Mouse (Mus musculus) liver, adult 2 months (tissue): ENCODE measurements at regions not wholly inside any gene's neighbourhood (a gene's known extent, or its start where the extent isn't known, plus 50 kb on each side); places are given as distances from the start of the nearest gene placed in this dataset.
A peak's percentile ranks its signal among the peaks of the same experiment; 100 is the strongest.

Experiments used
- DNase-seq: peaks from one replicate; pipeline ENCODE4 v3.0.0-alpha.2; 2011; ENCODE audit warnings: low read depth, low spot score; ENCODE audit errors: extremely low read depth
- H3K27ac ChIP-seq: fragments of 200-500 bp; replicated peaks from 2 replicates; pipeline ENCODE4 v1.5.1; 2012; ENCODE audit warnings: low read depth, mild to moderate bottlenecking, control low read depth, inconsistent platforms, low read length; ENCODE audit not compliant: insufficient read depth
- H3K27me3 ChIP-seq: fragments of 200-500 bp; 2 replicates; pipeline ENCODE4 v1.6.1; 2012; ENCODE audit warnings: mild to moderate bottlenecking, moderate library complexity, low read length, inconsistent platforms; ENCODE audit not compliant: control insufficient read depth, insufficient read depth
- H3K36me3 ChIP-seq: fragments of 200-500 bp; 2 replicates; pipeline ENCODE4 v1.6.1; 2012; ENCODE audit warnings: low read length, inconsistent platforms; ENCODE audit not compliant: control insufficient read depth, insufficient read depth
- H3K4me1 ChIP-seq: fragments of 200-500 bp; 2 replicates; pipeline ENCODE4 v1.6.1; 2011; ENCODE audit warnings: low read length; ENCODE audit not compliant: control insufficient read depth, insufficient read depth
- H3K4me3 ChIP-seq: fragments of 200-500 bp; 2 replicates; pipeline ENCODE4 v1.5.1; 2011; ENCODE audit warnings: low read depth, mild to moderate bottlenecking, control low read depth, low read length, moderate library complexity; ENCODE audit not compliant: insufficient read depth
- H3K79me2 ChIP-seq: fragments of 200-500 bp; 2 replicates; pipeline ENCODE4 v1.6.1; 2012; ENCODE audit warnings: inconsistent platforms, mild to moderate bottlenecking, low read length, moderate library complexity; ENCODE audit not compliant: control insufficient read depth, insufficient read depth
- H3K9ac ChIP-seq: fragments of 200-500 bp; 2 replicates; pipeline ENCODE4 v1.6.1; 2012; ENCODE audit warnings: low read depth, mild to moderate bottlenecking, control low read depth, inconsistent platforms, low read length
- CTCF ChIP-seq: fragments of 200-500 bp; IDR thresholded peaks from 2 replicates; pipeline ENCODE4 v1.5.1; 2011; ENCODE audit warnings: low read depth, low read length, control low read depth
- POLR2A ChIP-seq: fragments of 200-500 bp; IDR thresholded peaks from 2 replicates; pipeline ENCODE4 v1.6.1; 2011; ENCODE audit warnings: low read length, control low read depth; ENCODE audit not compliant: insufficient read depth; ENCODE audit errors: extremely low read depth
- WGBS: fragments of 180-500 bp; shearing (Covaris S2); methylation state at CpG from one replicate; pipeline ENCODE4 v1.1.7; 2018; 5-methylcytosine and 5-hydroxymethylcytosine counted together

DNA sequence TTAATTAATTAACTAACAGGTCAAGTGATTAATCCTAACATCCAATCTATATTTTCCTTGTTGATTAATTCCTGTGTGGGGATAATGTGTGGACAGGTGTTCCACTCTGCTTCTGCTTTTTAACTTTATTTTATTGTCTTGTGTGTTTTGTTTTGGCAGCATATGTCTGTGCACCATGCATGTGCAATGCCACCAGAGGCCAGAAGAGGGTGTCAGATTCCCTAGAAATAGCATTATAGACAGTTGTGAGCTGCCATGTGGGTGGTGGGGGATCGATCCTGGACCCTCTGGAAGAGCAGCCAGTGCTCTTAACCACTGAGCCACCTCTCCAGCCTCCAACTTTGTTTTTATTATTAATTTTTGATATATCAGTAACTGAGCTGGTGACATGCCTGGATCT, 65.6 kb downstream of the En1 start:
- Histone ChIP-seq H3K27me3 (0 out of 2 replicates have a peak, but pooled peaks cover 2% of the 10 kb centered on the region), H3K79me2 (no peaks in the 10 kb centered on the region), H3K4me3 (no peak overlapping the region), H3K27ac (no peak overlapping the region), H3K4me1 (no peaks in the 10 kb centered on the region), H3K9ac (no peak overlapping the region), H3K36me3 (no peaks in the 10 kb centered on the region)
- 74% methylated on average over 1 of the region's 1 CpGs for WGBS
- no peak for DNase-seq
- no peak for TF ChIP-seq POLR2A
- TF ChIP-seq CTCF: peak; percentile 26; the same call in 1 of the 2 replicates

DNA sequence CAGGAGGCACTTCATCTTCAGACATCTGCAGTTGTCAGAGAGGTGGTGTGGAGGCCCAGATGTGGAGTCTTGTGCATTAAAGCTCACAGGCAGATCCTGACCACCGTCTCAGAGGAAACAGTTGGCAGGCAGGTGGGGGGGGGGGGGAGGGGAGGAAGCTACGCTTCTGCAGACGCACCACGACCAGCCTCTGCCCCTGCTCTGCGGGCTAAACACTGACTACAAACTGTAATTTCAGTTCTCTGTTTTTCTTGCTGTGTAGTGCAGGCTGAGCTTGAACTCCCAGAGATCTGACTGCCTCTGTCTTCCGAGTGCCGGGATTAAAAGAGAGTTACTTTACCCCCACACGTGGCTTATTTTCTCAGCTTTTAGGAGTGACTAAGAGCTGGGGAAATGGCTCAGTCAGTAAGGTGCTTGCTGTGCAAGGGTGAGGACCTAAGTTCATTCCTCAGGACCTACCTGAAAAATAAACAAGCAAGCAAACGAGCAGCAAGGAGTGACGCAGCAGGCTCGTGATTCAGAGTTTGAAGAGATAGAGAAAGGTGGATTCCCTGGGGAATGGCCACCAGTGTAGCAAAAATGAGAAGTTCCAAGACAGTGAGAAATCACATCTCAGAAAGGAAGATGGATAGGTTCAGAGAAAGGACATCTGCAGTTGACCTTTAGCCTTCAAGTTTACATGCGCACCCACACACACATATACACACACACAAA, 81.5 kb downstream of the En1 start:
- Histone ChIP-seq H3K9ac (no peak overlapping the region), H3K4me3 (no peak overlapping the region), H3K79me2 (no peaks in the 10 kb centered on the region), H3K4me1 (no peaks in the 10 kb centered on the region), H3K27me3 (no peaks in the 10 kb centered on the region), H3K27ac (no peak overlapping the region), H3K36me3 (no peaks in the 10 kb centered on the region)
- 52% methylated on average over 12 of the region's 12 CpGs for WGBS
- TF ChIP-seq CTCF (no peak), POLR2A (no peak)
- DNase-seq: no peak

DNA sequence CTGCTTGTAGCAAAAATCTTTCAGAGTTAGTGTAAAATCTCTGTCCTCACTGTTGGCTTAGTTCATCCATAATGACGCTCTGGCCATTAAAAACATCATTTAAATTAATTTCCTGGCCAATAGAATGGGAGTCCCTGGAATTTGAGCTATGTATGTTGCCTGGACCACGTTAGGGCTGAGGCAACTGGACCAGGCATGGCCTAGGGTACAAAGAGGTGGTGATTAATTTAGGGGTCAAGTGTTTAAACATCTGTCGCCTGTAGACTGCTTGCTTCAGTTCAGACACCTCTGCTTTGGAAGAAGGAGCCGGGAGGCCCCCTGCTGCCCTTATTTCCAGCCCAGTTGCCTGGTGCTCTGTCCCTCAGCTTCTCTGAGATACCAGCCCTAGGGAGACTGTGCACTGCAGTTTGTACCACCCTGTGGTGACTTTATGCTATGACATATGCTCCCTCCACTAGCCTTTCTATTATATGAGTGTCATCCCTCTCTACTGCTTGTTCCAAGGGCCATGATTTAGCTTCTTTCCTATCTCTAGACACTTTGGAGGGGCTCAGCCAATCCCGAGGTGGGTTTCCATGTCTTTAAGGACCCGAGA, 83.5 kb downstream of the En1 start:
- Histone ChIP-seq H3K4me1 (no peaks in the 10 kb centered on the region), H3K9ac (no peak overlapping the region), H3K79me2 (no peaks in the 10 kb centered on the region), H3K4me3 (no peak overlapping the region), H3K27ac (no peak overlapping the region), H3K36me3 (no peaks in the 10 kb centered on the region), H3K27me3 (peaks cover 2% of the 10 kb centered on the region; the same call in 1 of the 2 replicates)
- TF ChIP-seq CTCF (peak; percentile 24; the same call in 1 of the 2 replicates), POLR2A (no peak)
- WGBS: 39% methylated on average over 6 of the region's 6 CpGs
- DNase-seq: peak; percentile 10

DNA sequence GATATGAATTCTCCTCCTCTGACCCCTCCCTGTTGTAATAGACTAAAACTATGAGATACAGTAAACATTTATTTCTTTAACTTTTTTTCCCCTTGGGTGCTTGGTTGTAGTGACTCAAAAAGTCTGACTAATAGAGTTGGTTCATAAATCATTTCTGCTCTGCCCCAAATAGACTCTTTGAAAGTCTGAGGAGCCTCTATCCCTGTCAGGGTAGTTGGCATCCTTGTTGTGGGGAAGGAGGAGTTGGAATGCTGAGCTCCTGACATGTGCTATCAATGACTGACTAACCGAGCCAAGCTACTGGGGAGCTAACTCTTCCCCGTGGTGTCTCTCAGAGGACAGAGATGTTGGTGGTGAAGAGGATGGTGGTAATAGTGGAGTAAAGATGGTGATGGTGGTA, 89.4 kb downstream of the En1 start:
- no peak overlapping the region for H3K4me3 ChIP-seq
- no peak overlapping the region for H3K27ac ChIP-seq
- TF ChIP-seq CTCF (no peak), POLR2A (no peak)
- H3K79me2 ChIP-seq: no peaks in the 10 kb centered on the region
- no peak overlapping the region for H3K9ac ChIP-seq
- no peaks in the 10 kb centered on the region for H3K36me3 ChIP-seq
- WGBS: 74% methylated on average over 2 of the region's 2 CpGs
- no peak for DNase-seq
- H3K4me1 ChIP-seq: no peaks in the 10 kb centered on the region
- H3K27me3 ChIP-seq: peaks cover 7% of the 10 kb centered on the region; the same call in 1 of the 2 replicates

DNA sequence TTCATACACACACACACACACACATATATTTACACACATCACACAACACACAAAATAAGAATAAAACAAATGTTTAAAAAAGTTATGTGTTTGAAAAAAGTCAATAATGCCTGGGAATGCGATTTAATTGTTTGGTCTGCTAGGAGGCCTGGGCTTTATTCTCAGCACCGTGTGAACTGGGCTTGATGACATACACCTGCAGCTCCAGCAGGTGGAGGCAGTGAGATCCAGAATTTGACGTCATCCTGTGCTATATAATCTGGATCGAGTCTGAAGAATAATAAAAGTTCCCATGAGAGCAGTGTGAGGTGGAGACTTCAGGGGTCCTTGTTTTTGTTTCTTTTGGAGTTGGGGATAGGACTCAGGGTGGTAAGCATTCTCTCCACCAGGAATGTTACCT, 96.0 kb downstream of the En1 start:
- 0 out of 2 replicates have a peak, but pooled peaks cover 5% of the 10 kb centered on the region for H3K27me3 ChIP-seq
- no peaks in the 10 kb centered on the region for H3K36me3 ChIP-seq
- H3K9ac ChIP-seq: no peak overlapping the region
- no peak overlapping the region for H3K4me3 ChIP-seq
- H3K4me1 ChIP-seq: no peaks in the 10 kb centered on the region
- TF ChIP-seq POLR2A (no peak), CTCF (no peak)
- no peaks in the 10 kb centered on the region for H3K79me2 ChIP-seq
- DNase-seq: no peak
- no peak overlapping the region for H3K27ac ChIP-seq
- 76% methylated on average over 4 of the region's 4 CpGs for WGBS

DNA sequence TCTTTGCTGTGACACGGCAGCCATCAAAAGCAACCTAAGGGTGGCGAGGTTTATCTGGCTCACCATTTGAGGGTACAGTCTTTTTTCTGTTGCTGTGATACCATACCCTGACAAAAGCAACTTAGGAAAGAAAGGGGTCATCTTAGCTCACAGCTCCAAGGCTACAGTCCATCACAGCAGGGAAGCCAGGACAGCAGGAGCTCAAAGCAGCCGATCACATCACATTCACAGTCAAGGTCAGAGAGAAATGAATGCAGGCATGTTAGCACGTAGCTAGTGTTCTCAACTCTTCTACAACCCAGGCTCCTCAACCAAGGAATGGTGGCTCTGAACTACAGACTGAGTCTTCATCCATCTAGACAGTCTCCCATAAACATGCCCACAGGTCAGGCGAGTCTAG, 102.0 kb downstream of the En1 start:
- no peaks in the 10 kb centered on the region for H3K4me1 ChIP-seq
- 64% methylated on average over 5 of the region's 5 CpGs for WGBS
- H3K79me2 ChIP-seq: no peaks in the 10 kb centered on the region
- no peaks in the 10 kb centered on the region for H3K36me3 ChIP-seq
- no peak overlapping the region for H3K4me3 ChIP-seq
- TF ChIP-seq CTCF (no peak), POLR2A (no peak)
- no peak overlapping the region for H3K27ac ChIP-seq
- H3K27me3 ChIP-seq: no peaks in the 10 kb centered on the region
- no peak for DNase-seq
- no peak overlapping the region for H3K9ac ChIP-seq
